Mouse (Mus musculus) CD8-positive naive resting alpha-beta T cell, adult 2 months (primary cell): ENCODE measurements around the gene Trmt61a.
"Not testable (repeated sequence)": the region's sequence is repeated elsewhere in the genome, so short reads cannot be mapped to it uniquely, and the experiment has no call there.

ENCODE experiments used
- DNase-seq, 2 experiments: peaks; one replicate each; pipeline ENCODE4 v3.0.0; 2022; ENCODE audit warnings: low read depth in 2 of 2, low spot score in 2 of 2

Trmt61a gene

DNA sequence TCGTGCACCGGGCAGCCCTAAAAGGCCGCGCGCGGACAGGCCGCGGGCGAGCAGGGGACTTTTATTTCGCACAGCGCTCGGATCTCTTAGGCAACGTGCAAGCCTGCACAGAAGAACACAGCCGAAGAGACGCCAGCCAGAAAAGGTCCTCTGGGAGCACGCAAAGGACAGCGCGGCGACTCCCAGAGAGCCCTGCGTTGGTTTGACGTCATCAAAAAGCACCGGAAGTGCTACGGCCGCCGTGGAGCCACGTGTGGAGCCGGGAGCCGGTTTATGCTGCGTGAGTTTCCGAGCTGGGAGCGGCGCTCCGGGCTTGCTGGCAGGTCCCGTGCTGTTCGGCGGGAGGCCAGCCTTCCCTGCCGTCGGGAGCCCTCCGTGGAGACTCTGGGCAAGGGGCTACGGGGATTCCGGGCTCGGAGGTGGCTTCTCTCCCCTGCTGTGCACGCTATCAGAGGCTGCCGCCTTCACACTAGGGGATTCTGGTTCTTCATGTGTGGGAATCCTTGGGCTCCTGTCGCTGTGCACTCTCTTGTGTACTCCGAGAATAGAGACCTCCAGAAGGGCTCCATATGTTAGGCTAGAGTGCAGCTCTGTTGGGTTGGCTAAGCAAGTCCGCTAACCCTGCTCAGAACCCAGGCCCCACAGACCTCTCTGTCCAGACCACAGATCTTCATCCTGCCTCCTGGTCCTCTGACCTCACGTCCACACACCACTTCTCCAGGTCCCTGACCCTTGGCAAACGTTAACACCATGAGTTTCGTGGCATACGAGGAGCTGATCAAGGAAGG, at the start of gene Trmt61a:
Gene Trmt61a (plus strand): TSS at position 224 of the 788 bp plus-strand sequence.
- peak; percentile 80 to 84 for DNase-seq

DNA sequence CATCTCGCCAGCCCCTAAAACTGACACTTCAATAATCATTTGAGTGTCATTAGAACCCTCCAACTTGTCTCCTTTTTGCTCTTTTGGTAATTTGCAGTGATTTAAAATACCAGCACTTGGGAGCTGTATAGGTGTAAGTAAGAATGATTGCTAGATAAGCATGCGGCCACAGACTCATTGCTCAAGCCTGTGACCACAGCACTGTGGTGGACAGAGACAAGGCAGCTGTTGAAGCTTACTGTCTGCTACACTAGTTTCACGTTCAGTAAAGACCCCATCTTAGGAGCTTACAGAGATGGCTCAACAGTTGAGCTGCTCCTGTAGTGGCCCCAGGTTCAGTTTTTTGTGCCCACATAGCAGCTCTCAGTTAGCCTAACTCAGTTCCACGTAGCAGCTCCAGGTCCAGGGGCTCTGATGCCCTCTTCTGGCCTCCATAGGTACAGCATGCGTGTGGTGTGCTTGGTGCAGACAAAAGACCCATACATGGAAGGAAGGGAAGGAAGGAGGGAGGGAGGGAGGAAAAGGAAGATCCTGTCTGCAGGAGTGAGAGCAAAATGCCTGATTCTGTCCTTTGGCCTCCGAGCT, 29.8 kb upstream of the Trmt61a start:
- no peak for DNase-seq

DNA sequence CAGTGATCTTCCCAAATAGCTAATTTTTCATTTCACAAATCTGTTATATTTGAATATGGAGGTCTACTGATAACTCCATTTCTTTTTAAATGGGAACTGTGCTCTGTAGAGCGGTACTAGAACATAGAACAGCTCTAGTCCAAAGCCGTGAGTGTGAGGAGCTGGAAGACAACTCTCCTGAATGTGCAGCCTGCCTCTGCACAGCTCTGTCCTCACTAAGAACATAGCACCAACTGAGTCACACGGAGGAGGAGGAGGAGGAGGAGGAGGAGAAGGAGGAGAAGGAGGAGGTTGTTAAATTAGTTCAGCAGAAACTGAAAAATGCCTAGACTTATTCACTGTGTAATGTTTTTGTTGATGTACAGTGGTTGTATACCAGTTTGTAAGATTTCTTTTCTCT, 25.0 kb upstream of the Trmt61a start:
- DNase-seq: no peak

DNA sequence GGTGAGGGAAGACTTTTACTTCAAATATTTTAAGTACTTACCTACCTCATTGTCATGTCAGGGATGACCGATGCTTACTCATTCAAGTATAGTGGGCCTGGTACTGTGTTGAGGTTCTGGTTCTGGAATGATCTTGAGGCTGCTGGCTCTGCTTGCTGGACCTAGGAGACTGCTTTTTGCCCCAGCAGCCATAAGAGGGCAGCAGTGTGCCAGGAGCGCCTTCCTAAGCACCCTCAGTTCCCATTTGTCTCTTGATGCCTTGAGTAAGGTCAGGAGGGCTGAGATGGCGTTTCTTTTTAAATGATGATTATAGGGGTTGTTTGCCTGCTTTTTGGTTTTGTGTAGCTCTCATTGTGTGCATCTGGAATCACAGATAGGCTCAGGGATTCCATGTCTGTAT, 24.5 kb upstream of the Trmt61a start:
- peak; percentile 26 to 53 for DNase-seq

DNA sequence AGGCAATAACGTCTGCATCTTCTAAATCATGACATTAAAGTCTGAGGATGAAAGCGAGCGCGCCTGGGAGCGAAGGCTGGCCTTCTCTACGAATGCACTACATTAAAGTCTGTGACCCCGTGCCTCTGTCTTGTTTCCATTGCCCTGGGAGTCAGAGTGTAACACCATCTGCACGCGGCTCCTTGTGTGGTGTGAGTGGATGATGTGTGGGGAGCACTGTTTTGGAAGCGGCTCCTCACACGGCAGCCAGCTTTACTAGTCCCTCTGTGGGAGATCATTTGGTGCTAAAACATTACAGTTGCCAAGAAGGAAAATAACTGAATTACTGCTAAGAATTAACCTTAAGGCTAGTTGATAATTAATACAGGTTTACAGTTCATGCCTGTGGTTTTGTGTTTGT, 22.2 kb upstream of the Trmt61a start:
- DNase-seq: no peak

DNA sequence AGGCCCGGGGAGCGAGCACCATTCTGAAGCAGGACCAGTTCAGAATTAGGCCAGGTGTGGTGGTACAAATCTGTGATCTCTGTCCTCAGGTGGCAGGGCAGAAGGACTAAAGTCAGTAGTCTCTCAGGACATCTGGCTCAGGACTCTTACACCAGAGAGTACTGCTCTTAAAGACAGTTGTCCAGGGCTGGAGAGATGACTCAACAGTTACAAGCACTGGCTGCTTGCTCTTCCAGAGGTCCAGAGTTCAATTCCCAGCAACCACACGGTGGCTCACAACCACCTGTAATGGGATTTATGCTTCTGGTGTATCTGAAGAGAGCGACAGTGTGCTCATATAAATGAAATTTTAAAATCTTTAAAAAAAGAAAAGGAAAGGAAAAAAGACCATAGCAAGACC, 18.6 kb upstream of the Trmt61a start:
- DNase-seq: no peak

- no peak for DNase-seq
Measured at GRCm38 (mm10) chr12:111660628-111661027, 17.3 kb upstream of the Trmt61a start.

- not testable (repeated sequence) for DNase-seq
Measured at GRCm38 (mm10) chr12:111661554-111661953, 16.4 kb upstream of the Trmt61a start.

- no peak for DNase-seq
Measured at GRCm38 (mm10) chr12:111663228-111664143, 14.4 kb upstream of the Trmt61a start.

GRCm38 (mm10) chr12:111664144-111664634, 13.7 kb upstream of the Trmt61a start:
- DNase-seq: no peak

- DNase-seq: no peak
Measured at GRCm38 (mm10) chr12:111665041-111665880, 12.6 kb upstream of the Trmt61a start.

DNA sequence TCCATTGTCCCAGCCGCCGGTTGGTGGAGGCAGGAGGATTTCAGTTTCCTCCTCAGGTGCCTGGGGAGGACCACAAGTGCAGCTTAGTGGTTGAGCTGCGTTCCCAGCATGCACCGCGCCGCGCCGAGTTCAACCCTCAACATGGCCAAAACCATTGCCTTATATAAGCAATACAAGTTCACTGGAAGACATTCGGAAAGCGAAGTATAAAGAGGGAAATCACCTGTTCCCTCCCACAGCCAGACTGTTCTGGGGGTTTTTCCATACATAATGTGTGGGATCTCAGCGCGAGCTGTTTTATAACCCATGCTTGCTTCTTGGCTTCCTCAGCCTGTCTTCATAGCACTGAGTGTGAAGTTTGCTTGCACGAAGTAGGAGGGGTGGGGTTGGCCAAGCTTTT, 11.5 kb upstream of the Trmt61a start:
- DNase-seq: no peak

DNA sequence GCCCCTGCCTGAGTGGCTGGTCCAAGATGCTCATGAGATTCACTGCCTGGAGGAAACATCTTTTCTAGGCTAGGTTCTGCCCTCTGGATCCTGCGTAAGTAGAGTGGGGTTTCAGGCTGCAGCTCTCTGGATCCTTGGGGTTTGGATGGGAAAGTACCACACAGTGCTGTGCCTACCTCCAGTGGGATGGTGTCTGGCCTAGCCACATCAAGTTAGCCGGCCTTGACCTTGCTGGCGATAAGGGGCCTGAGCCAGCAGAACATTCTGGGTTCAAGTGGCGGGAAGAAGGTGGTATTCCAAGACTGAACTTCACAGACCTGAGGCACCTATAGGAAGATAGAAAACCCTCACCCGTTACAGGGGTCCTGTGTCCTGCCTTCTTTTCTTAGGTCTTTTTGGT, 10.5 kb upstream of the Trmt61a start:
- DNase-seq: no peak

- DNase-seq: peak; percentile 90 to 96
Measured at GRCm38 (mm10) chr12:111668457-111668912, 9.4 kb upstream of the Trmt61a start.

GRCm38 (mm10) chr12:111669000-111669788, 8.7 kb upstream of the Trmt61a start:
- no peak for DNase-seq

- no peak for DNase-seq
Measured at GRCm38 (mm10) chr12:111669961-111670360, 7.9 kb upstream of the Trmt61a start.

DNA sequence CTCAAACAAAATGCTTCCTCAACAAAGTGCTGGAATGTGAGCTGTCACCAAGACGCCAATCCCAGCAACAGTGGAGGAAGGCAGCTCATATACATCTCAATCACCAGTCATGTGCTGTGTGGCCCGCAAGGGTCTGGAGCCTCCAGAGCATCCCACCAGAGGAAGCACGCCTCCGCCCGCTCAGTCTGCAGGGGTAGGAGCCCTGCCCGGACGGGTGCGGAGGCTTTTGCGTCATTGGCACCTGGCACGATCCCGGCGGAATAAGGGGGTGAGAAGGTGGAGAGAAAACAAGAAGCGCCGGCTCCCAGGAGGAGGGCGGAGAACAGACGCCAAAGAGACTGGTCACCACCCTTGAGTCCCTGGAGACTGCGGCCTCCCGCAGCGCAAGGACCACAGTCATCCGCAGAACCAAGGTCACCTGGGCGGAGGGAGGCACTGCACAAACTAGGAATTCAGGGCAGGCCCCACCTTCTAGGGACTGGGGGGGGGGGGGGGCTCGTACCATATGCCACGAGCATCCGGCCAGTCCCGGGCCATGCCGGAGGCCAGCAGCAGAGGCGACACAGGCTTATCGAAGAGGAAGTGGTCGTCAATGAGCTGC, 7.4 kb upstream of the Trmt61a start:
- DNase-seq: no peak

DNA sequence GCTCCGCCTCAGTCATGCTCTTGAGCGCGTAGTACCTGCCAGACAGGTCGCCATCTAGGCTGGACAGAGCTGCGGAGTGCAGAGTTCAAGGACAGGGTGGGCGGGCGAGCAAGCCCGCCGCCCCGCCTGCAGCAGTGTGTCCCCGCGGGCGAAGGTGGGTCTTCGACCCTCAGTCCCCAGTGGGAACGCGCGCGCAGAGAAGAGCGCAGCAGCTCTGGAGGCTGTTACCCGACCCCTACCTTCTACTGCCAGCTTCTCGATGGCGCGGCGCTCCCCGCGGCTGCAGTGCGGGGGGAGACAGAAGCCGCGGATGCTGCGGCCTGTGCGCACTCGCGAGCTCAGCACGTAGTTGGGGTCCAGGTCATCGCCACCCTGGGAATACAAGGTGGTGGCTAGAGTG, 6.9 kb upstream of the Trmt61a start:
- DNase-seq: no peak

GRCm38 (mm10) chr12:111671431-111671902, 6.4 kb upstream of the Trmt61a start:
- peak; percentile 48 to 56 for DNase-seq
